Mouse (Mus musculus): ENCODE measurements around the gene AU040320.

- TF ChIP-seq POLR2A (IDR thresholded peaks at IDR 0.05; ENCODE audit: extremely low read depth, insufficient read depth, low read length): no peak
- TF ChIP-seq CTCF (IDR thresholded peaks at IDR 0.05; ENCODE audit: low read depth, low read length): no peak
Measured at GRCm38 (mm10) chr4:126744831-126745230, 8.5 kb upstream of the AU040320 start.

Data from liver, adult 2 months (tissue).